In genomic region chr9:78154211-78154977, GRCm38 (mm10) we compare ENCODE assay signal across 19 mouse cellular contexts. TPM values are rescaled to one million over a fixed set of nuclear protein-coding genes. Genes with fewer than 3 reads are reported as not detected.
DNase-seq lines count a peak whose midpoint lies in the region; ATAC-seq and TF ChIP-seq lines count a peak whose summit lies in the region.
"Had no signal": no experiment of that assay in that cellular context is flagged by ENCODE, and none has a peak within 500 bp of the region (broad histone marks: within the 10 kb centered on the region; RNA-seq: fewer than 3 reads in every experiment).

No protein-coding gene starts in this region.

- peaks cover 33% of the 10 kb centered on the region for H3K36me3 ChIP-seq in kidney, embryonic 16.5 days (ENCODE audit: insufficient read depth, low read length)
- H3K36me3 ChIP-seq in lung, embryonic 14.5 days (ENCODE audit: insufficient read depth): peaks cover 56% of the 10 kb centered on the region

- WGBS in kidney, embryonic 16.5 days: 64% methylated on average over 11 of the region's 11 CpGs
- 62% methylated on average over 11 of the region's 11 CpGs for WGBS in lung, embryonic 14.5 days

- peak; percentile 9 for DNase-seq in heart, adult 8-10 months (ENCODE audit: low spot score)
- DNase-seq in heart, postnatal 4 days: no peak
- DNase-seq in kidney, adult 8-10 months: no peak
- DNase-seq in lung, embryonic 14.5 days: peak; percentile 13
- no peak for DNase-seq in lung, postnatal 25 days (ENCODE audit: low spot score)
- no peak for DNase-seq in spleen, postnatal 10 days (ENCODE audit: low spot score in 2 of 2)
- DNase-seq: adrenal gland, postnatal 25 days; cerebellum, adult 8-10 months; kidney, adult 11 months; lung, postnatal 10 days; right cerebral cortex, adult 18-20 months; thymus, adult 18-20 months had no signal

- no peak overlapping the region for H3K4me2 ChIP-seq in kidney, embryonic 16.5 days (replicated peaks; ENCODE audit: low read depth, low read length)
- no peak overlapping the region for H3K4me2 ChIP-seq in lung, embryonic 14.5 days
- H3K4me2 ChIP-seq: forebrain, embryonic 15.5 days; hindbrain, embryonic 15.5 days; limb, embryonic 15.5 days had no signal

- no peaks in the 10 kb centered on the region for H3K27me3 ChIP-seq in kidney, embryonic 16.5 days (ENCODE audit: insufficient read depth, low read length)
- H3K27me3 ChIP-seq in lung, embryonic 14.5 days (ENCODE audit: insufficient read depth, low read length): no peaks in the 10 kb centered on the region
- H3K27me3 ChIP-seq: forebrain, embryonic 15.5 days; hindbrain, embryonic 15.5 days; limb, embryonic 15.5 days; Patski had no signal

- no peaks in the 10 kb centered on the region for H3K9me3 ChIP-seq in kidney, embryonic 16.5 days (ENCODE audit: low read length)
- no peaks in the 10 kb centered on the region for H3K9me3 ChIP-seq in lung, embryonic 14.5 days (ENCODE audit: low read depth, low read length)
- H3K9me3 ChIP-seq: forebrain, embryonic 15.5 days; hindbrain, embryonic 15.5 days; limb, embryonic 15.5 days had no signal

- no peaks in the 10 kb centered on the region for H3K4me1 ChIP-seq in kidney, embryonic 16.5 days (ENCODE audit: insufficient read depth, low read length)
- no peaks in the 10 kb centered on the region for H3K4me1 ChIP-seq in lung, embryonic 14.5 days (ENCODE audit: insufficient read depth)
- H3K4me1 ChIP-seq: forebrain, embryonic 15.5 days; hindbrain, embryonic 15.5 days; limb, embryonic 15.5 days had no signal

- peak overlapping the region; percentile 61 for H3K27ac ChIP-seq in kidney, embryonic 16.5 days (ENCODE audit: low read length)
- peak overlapping the region; percentile 42; the same call in 1 of the 2 replicates for H3K27ac ChIP-seq in lung, embryonic 14.5 days (ENCODE audit: low read depth)
- H3K27ac ChIP-seq: forebrain, embryonic 15.5 days; hindbrain, embryonic 15.5 days; limb, embryonic 15.5 days had no signal

- no peak overlapping the region for H3K4me3 ChIP-seq in kidney, embryonic 16.5 days (ENCODE audit: low read length)
- H3K4me3 ChIP-seq in lung, embryonic 14.5 days (ENCODE audit: low read depth, low read length): no peak overlapping the region
- H3K4me3 ChIP-seq: erythroblast, embryonic 14.5 days; forebrain, embryonic 15.5 days; hindbrain, embryonic 15.5 days; limb, embryonic 15.5 days had no signal

- peak; percentile 76 for ATAC-seq in kidney, embryonic 16.5 days (ENCODE audit: low FRiP score, low TSS enrichment)
- ATAC-seq in lung, embryonic 14.5 days (ENCODE audit: insufficient read depth): no peak
- ATAC-seq: activated CD4-positive, CD25-positive, alpha-beta regulatory T cell, adult 4 months; forebrain, embryonic 15.5 days; Patski had no signal

- no peak for TF ChIP-seq CTCF in lung, embryonic 14.5 days (IDR thresholded peaks at IDR 0.05; ENCODE audit: low read depth)

- no peak overlapping the region for H3K9ac ChIP-seq in kidney, embryonic 16.5 days (replicated peaks; ENCODE audit: low read length)
- no peak overlapping the region for H3K9ac ChIP-seq in lung, embryonic 14.5 days
- H3K9ac ChIP-seq: forebrain, embryonic 15.5 days; hindbrain, embryonic 15.5 days; limb, embryonic 15.5 days had no signal

RNA-seq across cellular contexts. Expression of gene Gsta4, which starts 28.2 kb away (rescaled TPM):
- total RNA-seq in heart, adult 8-10 months (2022): 100 to 1,000 TPM; 108 to 158 (median 147) TPM
- 10 to 100 TPM; 66.4 to 68.2 TPM for total RNA-seq in heart, postnatal 4 days (2021)
- 134 and 150 TPM in 2 replicates for polyA plus RNA-seq in kidney, embryonic 16.5 days (2015; fragmentation: Nextera tagmentation; extraction: Ambion mirVana)
- 48.4 and 58.0 TPM in 2 replicates for polyA plus RNA-seq in lung, embryonic 14.5 days (2014; fragmentation: Nextera tagmentation; extraction: Ambion mirVana)

RNA-seq across cellular contexts. Expression of gene Ick, which starts 45.4 kb away (rescaled TPM):
- 10 to 100 TPM; 12.7 to 14.3 (median 13.3) TPM for total RNA-seq in heart, adult 8-10 months (2022)
- total RNA-seq in heart, postnatal 4 days (2021): 10 to 100 TPM; 23.9 to 24.0 TPM
- 21.7 and 24.5 TPM in 2 replicates for polyA plus RNA-seq in kidney, embryonic 16.5 days (2015; fragmentation: Nextera tagmentation; extraction: Ambion mirVana)
- 22.9 and 23.2 TPM in 2 replicates for polyA plus RNA-seq in lung, embryonic 14.5 days (2014; fragmentation: Nextera tagmentation; extraction: Ambion mirVana)

RNA-seq across cellular contexts. Expression of gene Fbxo9, which starts 45.5 kb away (rescaled TPM):
- 10 to 100 TPM; 30.9 to 50.6 (median 45.5) TPM for total RNA-seq in heart, adult 8-10 months (2022)
- 10 to 100 TPM; 67.6 to 72.3 TPM for total RNA-seq in heart, postnatal 4 days (2021)
- 44.3 and 45.2 TPM in 2 replicates for polyA plus RNA-seq in kidney, embryonic 16.5 days (2015; fragmentation: Nextera tagmentation; extraction: Ambion mirVana)
- polyA plus RNA-seq in lung, embryonic 14.5 days (2014; fragmentation: Nextera tagmentation; extraction: Ambion mirVana): 40.5 and 41.8 TPM in 2 replicates

Comparison
In these comparisons a context has a peak if more than half of its experiments do, and no peak if none do; other contexts are left out.
1. DNase-seq: peak in heart, adult 8-10 months (single experiment) and lung, embryonic 14.5 days (single experiment); none in heart, postnatal 4 days (single experiment), kidney, adult 8-10 months (0 of 2), lung, postnatal 25 days (single experiment) and spleen, postnatal 10 days (0 of 2).